Mouse (Mus musculus) small intestine, adult 2 months (tissue): Measurements from ENCODE around the gene Dnah3.

Experiments
- CTCF ChIP-seq: fragments of 200-500 bp; IDR thresholded peaks from 2 replicates; pipeline ENCODE4 v1.5.1; 2012; ENCODE audit warnings: low read depth, mild to moderate bottlenecking, control low read depth, inconsistent platforms, low read length, moderate library complexity, mixed read lengths; ENCODE audit not compliant: insufficient replicate concordance, insufficient read length; ENCODE audit errors: extremely low read depth
- POLR2A ChIP-seq: fragments of 200-500 bp; IDR thresholded peaks from 2 replicates; pipeline ENCODE4 v1.6.1; 2012; ENCODE audit warnings: low read depth, mild to moderate bottlenecking, control low read depth, inconsistent platforms, low read length, moderate library complexity

DNA sequence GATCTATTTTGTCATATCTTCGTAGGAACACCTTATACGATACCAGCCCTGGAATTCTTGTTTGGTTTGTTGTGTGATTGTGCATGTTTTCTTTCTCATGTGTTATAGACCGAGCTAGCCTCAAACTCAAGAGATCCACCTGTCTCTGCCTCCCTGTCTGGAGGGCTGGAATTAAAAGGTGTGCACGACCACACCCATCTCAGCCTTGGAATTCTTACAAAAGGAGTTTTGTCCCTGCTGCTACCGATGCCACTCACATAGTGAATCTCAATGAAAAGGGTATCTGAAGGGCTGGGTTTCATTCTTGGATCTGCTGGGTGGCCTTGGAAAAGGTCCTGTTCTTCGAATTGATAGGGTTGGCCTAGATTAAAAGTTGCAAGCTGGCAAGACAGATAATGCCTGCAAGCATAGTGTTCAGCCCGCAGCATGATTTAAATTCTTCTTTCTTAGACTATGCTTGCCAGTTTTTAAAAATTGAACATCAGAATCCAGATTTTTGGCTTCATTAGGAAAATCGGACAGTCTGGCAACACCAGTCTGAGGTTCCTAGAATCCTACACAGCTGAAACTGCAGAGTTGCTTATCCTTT is 197.5 kb downstream of the Dnah3 start:
- TF ChIP-seq POLR2A (no peak), CTCF (no peak)
